Mouse (Mus musculus) limb, embryonic 12.5 days (tissue): Measurements from ENCODE around the gene Tmem104. TPM values are rescaled to one million over a fixed set of nuclear protein-coding genes. Genes with fewer than 3 reads are reported as not detected.

Experiments
- ATAC-seq: fragments of 200-750 bp; cut with Nextera tagmentation; 2 replicates; pipeline ENCODE4 v1.8.0; 2017; ENCODE audit warnings: low read depth, moderate TSS enrichment; ENCODE audit not compliant: insufficient number of reproducible peaks, insufficient read depth, low FRiP score, low TSS enrichment
- H3K27ac ChIP-seq: fragments of 300-500 bp; sonication (generic); 2 replicates; pipeline ENCODE4 v1.5.1; 2016; ENCODE audit warnings: mild to moderate bottlenecking, moderate library complexity
- H3K27me3 ChIP-seq: fragments of 300-500 bp; sonication (generic); 2 replicates; pipeline ENCODE4 v1.6.1; 2016; ENCODE audit warnings: mild to moderate bottlenecking, moderate library complexity
- H3K36me3 ChIP-seq: fragments of 300-500 bp; sonication (generic); 2 replicates; pipeline ENCODE4 v1.6.1; 2016; ENCODE audit warnings: mild to moderate bottlenecking, moderate library complexity
- H3K4me1 ChIP-seq: fragments of 300-500 bp; sonication (generic); replicated peaks from 2 replicates; pipeline ENCODE4 v1.6.1; 2016
- H3K4me2 ChIP-seq: fragments of 300-500 bp; sonication (generic); 2 replicates; pipeline ENCODE4 v1.6.1; 2016; ENCODE audit warnings: mild to moderate bottlenecking, moderate library complexity
- H3K4me3 ChIP-seq: fragments of 300-500 bp; sonication (generic); replicated peaks from 2 replicates; pipeline ENCODE4 v1.5.1; 2016; ENCODE audit warnings: mild to moderate bottlenecking
- H3K9ac ChIP-seq: fragments of 300-500 bp; sonication (generic); replicated peaks from 2 replicates; pipeline ENCODE4 v1.6.1; 2016; ENCODE audit warnings: mild to moderate bottlenecking, moderate library complexity
- H3K9me3 ChIP-seq: fragments of 300-500 bp; sonication (generic); 2 replicates; pipeline ENCODE4 v1.6.1; 2016; ENCODE audit warnings: mild to moderate bottlenecking, moderate library complexity
- WGBS: fragments of 180-500 bp; shearing (Covaris S2); methylation state at CpG from one replicate; pipeline ENCODE4 v1.1.7; 2016; 5-methylcytosine and 5-hydroxymethylcytosine counted together
- microRNA-seq: library from miRNA; unstranded; fragments of <30 nt; microRNA quantifications from one replicate; pipeline ENCODE4, GENCODE M21; 2017
- polyA plus RNA-seq: library from polyadenylated mRNA; unstranded; fragments of >200 nt; fragmentation: Nextera tagmentation; extraction: Ambion mirVana; gene quantifications from 2 replicates; pipeline ENCODE4 v1.2.1, GENCODE M21; 2016

Gene Tmem104
- polyA plus RNA-seq, 1 experiment from 2014 or later: 5.8 TPM

DNA sequence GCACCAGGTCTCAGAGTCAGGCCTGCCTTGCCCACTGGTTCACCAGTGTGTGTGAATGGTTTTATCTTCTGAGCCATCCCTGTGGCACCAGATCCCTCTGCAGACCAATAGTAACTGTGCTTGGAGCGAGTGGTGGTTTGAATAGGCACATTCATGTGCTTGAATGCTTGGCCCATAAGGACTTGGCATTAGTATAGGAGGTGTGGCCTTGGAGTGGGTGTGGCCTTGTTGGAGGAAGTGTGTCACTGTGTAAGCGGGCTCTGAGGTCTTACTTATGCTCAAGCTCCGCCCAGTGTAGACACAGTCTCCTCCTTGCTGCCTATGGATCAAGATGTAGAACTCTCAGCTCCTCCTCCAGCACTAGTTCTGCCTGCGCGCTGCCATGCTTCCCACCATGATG, 100.1 kb downstream of the Tmem104 start:
- no peaks in the 10 kb centered on the region for H3K9me3 ChIP-seq
- H3K4me3 ChIP-seq: no peak overlapping the region
- no peaks in the 10 kb centered on the region for H3K36me3 ChIP-seq
- ATAC-seq: no peak
- no peak overlapping the region for H3K4me2 ChIP-seq
- peaks cover 4% of the 10 kb centered on the region for H3K27me3 ChIP-seq
- no peak overlapping the region for H3K9ac ChIP-seq
- no peaks in the 10 kb centered on the region for H3K4me1 ChIP-seq
- 89% methylated on average over 5 of the region's 5 CpGs for WGBS
- no peak overlapping the region for H3K27ac ChIP-seq

DNA sequence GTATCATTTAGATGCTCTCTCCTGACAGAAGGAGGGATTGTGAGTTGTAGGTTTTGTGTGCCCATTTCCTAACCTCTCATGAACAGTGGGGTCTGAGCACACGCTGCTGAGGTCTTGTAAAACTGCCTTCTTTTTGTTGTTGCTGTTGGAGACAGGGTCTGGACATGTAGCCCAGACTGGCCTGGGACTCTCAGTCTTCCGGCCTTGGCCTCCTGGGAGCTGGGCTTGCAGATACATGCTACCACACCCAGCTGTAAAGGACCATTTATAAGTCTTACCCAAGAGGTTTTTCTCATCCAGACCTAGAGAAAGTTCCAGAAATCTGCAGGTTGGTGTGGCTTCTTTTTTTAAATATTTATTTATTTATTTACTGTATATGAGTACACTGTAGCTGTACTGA, 101.0 kb downstream of the Tmem104 start:
- Histone ChIP-seq H3K27me3 (peaks cover 4% of the 10 kb centered on the region), H3K36me3 (no peaks in the 10 kb centered on the region), H3K27ac (no peak overlapping the region), H3K4me2 (no peak overlapping the region), H3K4me3 (no peak overlapping the region), H3K9me3 (no peaks in the 10 kb centered on the region), H3K9ac (no peak overlapping the region), H3K4me1 (no peaks in the 10 kb centered on the region)
- 74% methylated on average over 2 of the region's 2 CpGs for WGBS
- ATAC-seq: no peak

DNA sequence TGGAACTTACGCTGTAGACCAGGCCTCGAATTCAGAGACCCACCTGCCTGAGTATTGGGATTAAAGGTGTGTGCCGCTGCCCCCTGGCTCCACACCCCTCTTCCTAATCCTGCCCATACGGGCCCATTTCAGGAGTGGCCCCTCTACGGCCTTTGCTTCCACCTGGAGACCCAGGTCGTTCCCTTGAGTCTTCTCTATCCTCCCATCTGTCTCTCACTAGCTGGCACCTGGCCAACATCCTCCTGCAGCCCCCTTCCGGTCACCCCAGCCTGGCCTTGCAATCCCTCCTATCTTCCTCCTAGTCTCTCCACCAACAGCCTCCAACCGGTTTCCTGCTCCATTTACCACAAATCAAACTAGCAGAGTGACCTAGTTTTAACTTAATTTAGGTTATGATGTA, 102.6 kb downstream of the Tmem104 start:
- Histone ChIP-seq H3K4me2 (no peak overlapping the region), H3K4me1 (no peaks in the 10 kb centered on the region), H3K36me3 (no peaks in the 10 kb centered on the region), H3K27ac (no peak overlapping the region), H3K9me3 (no peaks in the 10 kb centered on the region), H3K9ac (no peak overlapping the region), H3K4me3 (no peak overlapping the region), H3K27me3 (peaks cover 4% of the 10 kb centered on the region)
- no peak; the same call in 1 of the 2 replicates for ATAC-seq
- WGBS: 80% methylated on average over 8 of the region's 8 CpGs

- Histone ChIP-seq H3K27ac (no peak overlapping the region), H3K9me3 (no peaks in the 10 kb centered on the region), H3K4me3 (no peak overlapping the region), H3K36me3 (no peaks in the 10 kb centered on the region), H3K4me2 (no peak overlapping the region), H3K9ac (no peak overlapping the region), H3K27me3 (peaks cover 4% of the 10 kb centered on the region), H3K4me1 (no peaks in the 10 kb centered on the region)
- ATAC-seq: no peak
- WGBS: 79% methylated on average over 1 of the region's 1 CpGs
Measured at GRCm38 (mm10) chr11:115290314-115290713, 103.0 kb downstream of the Tmem104 start.

DNA sequence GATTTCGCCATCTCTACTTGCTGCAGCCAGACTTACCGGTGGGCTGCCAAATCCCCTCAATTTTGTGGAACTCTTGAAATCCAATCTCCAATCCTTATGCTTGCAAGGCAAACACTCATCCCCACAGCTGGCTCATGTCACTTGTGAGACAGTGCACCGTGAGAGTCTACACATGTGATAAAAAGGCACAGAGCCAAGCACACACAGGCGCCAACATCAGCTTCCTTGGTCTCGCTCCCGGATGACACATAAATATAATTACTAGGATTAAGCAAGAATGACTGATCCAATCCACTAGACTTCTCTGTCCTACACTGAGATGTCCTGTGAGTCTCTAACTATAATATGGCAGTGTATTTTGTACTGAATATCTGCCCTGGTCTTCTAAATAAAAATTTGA, 103.6 kb downstream of the Tmem104 start:
- Histone ChIP-seq H3K27ac (no peak overlapping the region), H3K4me2 (no peak overlapping the region), H3K27me3 (peaks cover 9% of the 10 kb centered on the region), H3K4me3 (no peak overlapping the region), H3K36me3 (no peaks in the 10 kb centered on the region), H3K9me3 (no peaks in the 10 kb centered on the region), H3K9ac (no peak overlapping the region), H3K4me1 (no peaks in the 10 kb centered on the region)
- no peak for ATAC-seq
- WGBS: 88% methylated on average over 6 of the region's 6 CpGs

- Histone ChIP-seq H3K27ac (no peak overlapping the region), H3K27me3 (peaks cover 15% of the 10 kb centered on the region), H3K4me1 (no peaks in the 10 kb centered on the region), H3K4me2 (no peak overlapping the region), H3K4me3 (no peak overlapping the region), H3K36me3 (no peaks in the 10 kb centered on the region), H3K9ac (no peak overlapping the region), H3K9me3 (no peaks in the 10 kb centered on the region)
- 76% methylated on average over 10 of the region's 10 CpGs for WGBS
- ATAC-seq: no peak
Measured at GRCm38 (mm10) chr11:115291503-115291902, 104.2 kb downstream of the Tmem104 start.

DNA sequence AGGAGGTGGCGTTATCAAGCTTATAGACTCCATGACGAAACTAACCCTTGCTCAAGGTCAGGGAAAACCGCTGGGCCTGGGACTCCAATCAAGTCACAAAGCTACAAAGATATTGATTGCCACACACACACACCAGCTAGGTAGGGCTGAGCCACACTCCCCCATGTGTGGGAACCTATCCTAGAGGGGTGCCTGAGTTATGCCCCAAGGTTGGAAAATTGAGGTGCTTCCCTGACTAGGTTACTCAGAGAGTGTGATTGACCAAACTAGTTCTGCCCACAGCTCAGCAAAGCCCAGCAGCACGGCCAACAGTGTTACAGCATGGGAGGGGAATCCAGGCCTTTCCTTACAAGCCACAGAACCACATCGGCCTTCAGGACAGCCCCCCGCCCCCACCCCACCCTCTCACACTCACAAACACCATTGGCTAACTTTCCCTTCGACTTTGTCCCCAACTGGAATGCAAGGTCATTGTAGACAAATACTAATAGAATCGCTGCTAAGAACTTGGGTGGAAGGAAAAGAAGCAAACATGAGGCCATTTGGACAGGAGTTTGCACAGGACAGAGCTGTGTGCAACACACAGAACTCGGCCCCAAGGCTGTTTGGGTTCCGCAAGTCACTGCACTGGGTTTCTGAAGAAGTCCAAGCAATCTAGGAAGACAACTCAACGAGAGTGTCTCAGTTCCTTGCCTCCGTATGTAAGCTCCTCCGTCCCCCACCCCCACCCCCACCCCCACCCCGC, 105.5 kb downstream of the Tmem104 start:
- H3K9me3 ChIP-seq: no peaks in the 10 kb centered on the region
- ATAC-seq: no peak

GRCm38 (mm10) chr11:115295939-115296338, 108.7 kb downstream of the Tmem104 start:
- no peak overlapping the region for H3K4me3 ChIP-seq
- H3K27me3 ChIP-seq: peaks cover 51% of the 10 kb centered on the region
- ATAC-seq: no peak
- H3K9me3 ChIP-seq: 0 out of 2 replicates have a peak, but pooled peaks cover 4% of the 10 kb centered on the region
- H3K27ac ChIP-seq: no peak overlapping the region
- H3K36me3 ChIP-seq: no peaks in the 10 kb centered on the region
- H3K4me2 ChIP-seq: no peak overlapping the region
- peaks cover 11% of the 10 kb centered on the region for H3K4me1 ChIP-seq
- WGBS: 85% methylated on average over 11 of the region's 11 CpGs
- H3K9ac ChIP-seq: no peak overlapping the region

More for the DNA sequence above, 105.5 kb downstream of the Tmem104 start:
- Histone ChIP-seq H3K4me1 (peaks cover 11% of the 10 kb centered on the region), H3K4me3 (no peak overlapping the region), H3K4me2 (no peak overlapping the region), H3K27ac (no peak overlapping the region), H3K27me3 (peaks cover 28% of the 10 kb centered on the region), H3K9ac (no peak overlapping the region), H3K36me3 (no peaks in the 10 kb centered on the region)
- WGBS: 67% methylated on average over 14 of the region's 14 CpGs

Small RNA genes within 50 kb of the gene (microRNA-seq; reads per million reads assigned to microRNA genes)
- not detected for gene Gm25837

Other genes with a start within 250 kb of the Tmem104 start
- not detected in 2 replicates for gene Cd300c, start 218.3 kb upstream of the Tmem104 start, polyA plus RNA-seq
- 0.10 TPM in 1 of 2 replicates, not detected in the other for gene Cd300ld, start 197.6 kb upstream of the Tmem104 start, polyA plus RNA-seq
- gene Cd300c2, start 185.6 kb upstream of the Tmem104 start, polyA plus RNA-seq: 0.73 and 0.83 TPM in 2 replicates
- gene Cd300ld2, start 171.3 kb upstream of the Tmem104 start, polyA plus RNA-seq: not detected in 2 replicates
- gene Cd300ld4, start 160.5 kb upstream of the Tmem104 start, polyA plus RNA-seq: not detected in 2 replicates
- gene Cd300ld5, start 149.7 kb upstream of the Tmem104 start, polyA plus RNA-seq: not detected in 2 replicates
- gene Cd300ld3, start 139.1 kb upstream of the Tmem104 start, polyA plus RNA-seq: not detected in 2 replicates
- not detected in 2 replicates for gene Cd300e, start 125.3 kb upstream of the Tmem104 start, polyA plus RNA-seq
- gene Rab37, start 96.1 kb upstream of the Tmem104 start, polyA plus RNA-seq: 1.4 and 1.8 TPM in 2 replicates
- gene Cd300lf, start 53.5 kb upstream of the Tmem104 start, polyA plus RNA-seq: 0.26 TPM in 2 replicates
- 23.9 and 25.0 TPM in 2 replicates for gene Slc9a3r1, start 24.1 kb upstream of the Tmem104 start, polyA plus RNA-seq
- gene Nat9, start 372 bp downstream of the Tmem104 start, polyA plus RNA-seq: 17.8 and 23.6 TPM in 2 replicates
- gene Grin2c, start 79.8 kb downstream of the Tmem104 start, polyA plus RNA-seq: 0.09 and 0.21 TPM in 2 replicates
- gene Fdxr, start 89.6 kb downstream of the Tmem104 start, polyA plus RNA-seq: 13.2 and 16.1 TPM in 2 replicates
- 0.10 and 0.15 TPM in 2 replicates for gene Fads6, start 110.2 kb downstream of the Tmem104 start, polyA plus RNA-seq
- gene Otop2, start 119.7 kb downstream of the Tmem104 start, polyA plus RNA-seq: 0.56 TPM in 1 of 2 replicates, not detected in the other
- not detected in 2 replicates for gene Ush1g, start 134.6 kb downstream of the Tmem104 start, polyA plus RNA-seq
- gene Otop3, start 147.2 kb downstream of the Tmem104 start, polyA plus RNA-seq: not detected in 2 replicates
- gene Hid1, start 180.3 kb downstream of the Tmem104 start, polyA plus RNA-seq: 2.2 and 2.5 TPM in 2 replicates
- gene Cdr2l, start 194.4 kb downstream of the Tmem104 start, polyA plus RNA-seq: 19.7 and 19.9 TPM in 2 replicates
- 175 and 182 TPM in 2 replicates for gene Mrpl58, start 216.3 kb downstream of the Tmem104 start, polyA plus RNA-seq
- gene Atp5h, start 232.5 kb downstream of the Tmem104 start, polyA plus RNA-seq: 960 and 975 TPM in 2 replicates
- gene Kctd2, start 232.6 kb downstream of the Tmem104 start, polyA plus RNA-seq: 25.3 and 26.5 TPM in 2 replicates